Comparison of ENCODE assay signal across 8 mouse cellular contexts in the genomic region with DNA sequence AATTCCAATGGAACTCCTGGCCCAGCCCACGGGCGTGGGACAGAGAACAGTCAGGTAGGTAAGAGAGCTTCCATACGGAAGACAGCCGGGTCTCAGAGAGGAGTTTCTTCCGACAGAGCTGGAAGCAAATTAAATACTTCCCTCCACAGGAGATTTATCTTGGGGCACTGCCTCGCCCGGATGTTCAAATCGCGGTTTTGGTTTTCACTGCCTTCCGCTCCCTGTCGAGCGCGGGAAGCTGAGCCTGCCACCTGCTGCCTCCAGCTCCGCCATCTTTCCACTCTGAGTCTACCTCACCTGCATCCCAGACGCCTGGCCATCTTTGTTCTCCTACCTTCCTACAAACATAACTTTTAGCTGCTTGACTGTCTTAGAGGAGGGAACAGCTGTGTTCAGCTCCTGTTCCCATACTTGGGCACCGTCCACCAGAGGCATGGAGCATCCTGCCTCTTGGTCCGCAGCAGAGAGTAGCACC. TPM values are rescaled to one million over a fixed set of nuclear protein-coding genes. Genes with fewer than 3 reads are reported as not detected.
A peak's percentile ranks its signal among the peaks of the same experiment; 100 is the strongest.
DNase-seq lines count a peak whose midpoint lies in the region; ATAC-seq and TF ChIP-seq lines count a peak whose summit lies in the region.

No protein-coding gene starts in this region.

- peaks cover 26% of the 10 kb centered on the region for H3K4me1 ChIP-seq in forebrain, embryonic 12.5 days
- peaks cover 21% of the 10 kb centered on the region for H3K4me1 ChIP-seq in liver, embryonic 11.5 days (replicated peaks; ENCODE audit: control insufficient read depth, insufficient read depth, low read length)
- H3K4me1 ChIP-seq in midbrain, postnatal 0 days (ENCODE audit: insufficient read depth, low read length) = peaks cover 7% of the 10 kb centered on the region; the same call in 1 of the 2 replicates
- H3K4me1 ChIP-seq in stomach, embryonic 14.5 days (ENCODE audit: control insufficient read depth, insufficient read depth, low read length) = peaks cover 15% of the 10 kb centered on the region; the same call in 1 of the 2 replicates

- peak overlapping the region; percentile 97 for H3K9ac ChIP-seq in forebrain, embryonic 12.5 days
- H3K9ac ChIP-seq in liver, embryonic 11.5 days (ENCODE audit: low read depth, low read length) = peak overlapping the region; percentile 94
- H3K9ac ChIP-seq in midbrain, postnatal 0 days (replicated peaks; ENCODE audit: low read length, poor library complexity, severe bottlenecking) = peak overlapping the region; percentile 91
- H3K9ac ChIP-seq in stomach, embryonic 14.5 days (replicated peaks; ENCODE audit: low read depth, low read length) = peak overlapping the region; percentile 95; the same call in 1 of the 2 replicates

- intact Hi-C loops in heart, postnatal 25 days (cut with DNase I) = no loop called here

- H3K27me3 ChIP-seq in forebrain, embryonic 12.5 days = peaks cover 5% of the 10 kb centered on the region; the same call in 1 of the 2 replicates
- H3K27me3 ChIP-seq in liver, embryonic 11.5 days (replicated peaks; ENCODE audit: control insufficient read depth, insufficient read depth, low read length) = no peaks in the 10 kb centered on the region
- H3K27me3 ChIP-seq in midbrain, postnatal 0 days (ENCODE audit: insufficient read depth, low read length) = no peaks in the 10 kb centered on the region
- no peaks in the 10 kb centered on the region for H3K27me3 ChIP-seq in stomach, embryonic 14.5 days (ENCODE audit: control insufficient read depth, insufficient read depth, low read length)

- H3K36me3 ChIP-seq in forebrain, embryonic 12.5 days (replicated peaks) = peaks cover 12% of the 10 kb centered on the region
- peaks cover 8% of the 10 kb centered on the region; the same call in 1 of the 2 replicates for H3K36me3 ChIP-seq in liver, embryonic 11.5 days (ENCODE audit: control insufficient read depth, insufficient read depth, low read length)
- H3K36me3 ChIP-seq in midbrain, postnatal 0 days (ENCODE audit: insufficient read depth, low read length) = no peaks in the 10 kb centered on the region
- no peaks in the 10 kb centered on the region for H3K36me3 ChIP-seq in stomach, embryonic 14.5 days (ENCODE audit: control insufficient read depth, insufficient read depth, low read length)

- DNase-seq in heart, adult 11 months = peak; percentile 94
- no peak for DNase-seq in heart, postnatal 25 days (ENCODE audit: low spot score)
- peak; percentile 35 for DNase-seq in c-Kit-negative CD71-positive TER-119-positive erythroid progenitor cells, embryonic 14.5 days (ENCODE audit: low read depth, low spot score)
- peak; percentile 90 for DNase-seq in induced T-regulatory cell, adult 2 months (ENCODE audit: low read depth)
- peak; percentile 69 for DNase-seq in liver, embryonic 11.5 days (ENCODE audit: low spot score)
- DNase-seq in midbrain, postnatal 0 days (ENCODE audit: low spot score) = peak; percentile 50

- ATAC-seq in forebrain, embryonic 12.5 days (ENCODE audit: low FRiP score) = peak; percentile 28
- peak; percentile 28 for ATAC-seq in liver, embryonic 11.5 days (replicated peaks; ENCODE audit: low FRiP score)
- ATAC-seq in midbrain, postnatal 0 days (ENCODE audit: low FRiP score) = peak; percentile 39; the same call in 1 of the 2 replicates
- peak; percentile 3 for ATAC-seq in stomach, embryonic 14.5 days (ENCODE audit: insufficient number of reproducible peaks, insufficient read depth, low FRiP score, low read depth)

- H3K4me2 ChIP-seq in forebrain, embryonic 12.5 days = peak overlapping the region; percentile 94
- peak overlapping the region; percentile 90 for H3K4me2 ChIP-seq in liver, embryonic 11.5 days
- H3K4me2 ChIP-seq in midbrain, postnatal 0 days (ENCODE audit: low read depth, low read length, poor library complexity, severe bottlenecking) = peak overlapping the region; percentile 89
- H3K4me2 ChIP-seq in stomach, embryonic 14.5 days (replicated peaks; ENCODE audit: low read depth, low read length) = peak overlapping the region; percentile 92

- TF ChIP-seq CTCF in midbrain, postnatal 0 days (IDR thresholded peaks at IDR 0.05) = no peak

- H3K4me3 ChIP-seq in forebrain, embryonic 12.5 days (replicated peaks) = peak overlapping the region; percentile 99
- peak overlapping the region; percentile 100 for H3K4me3 ChIP-seq in liver, embryonic 11.5 days (ENCODE audit: low read depth, low read length)
- peak overlapping the region; percentile 94 for H3K4me3 ChIP-seq in midbrain, postnatal 0 days (ENCODE audit: low read depth, low read length)
- peak overlapping the region; percentile 81 for H3K4me3 ChIP-seq in stomach, embryonic 14.5 days (ENCODE audit: low read depth, low read length)

- no peaks in the 10 kb centered on the region for H3K9me3 ChIP-seq in forebrain, embryonic 12.5 days
- H3K9me3 ChIP-seq in liver, embryonic 11.5 days (ENCODE audit: control insufficient read depth, low read length) = no peaks in the 10 kb centered on the region
- H3K9me3 ChIP-seq in midbrain, postnatal 0 days (ENCODE audit: low read length) = 0 out of 2 replicates have a peak, but pooled peaks cover 4% of the 10 kb centered on the region
- 0 out of 2 replicates have a peak, but pooled peaks cover 6% of the 10 kb centered on the region for H3K9me3 ChIP-seq in stomach, embryonic 14.5 days (ENCODE audit: control insufficient read depth, low read depth, low read length)

- H3K27ac ChIP-seq in forebrain, embryonic 12.5 days = peak overlapping the region; percentile 63
- H3K27ac ChIP-seq in liver, embryonic 11.5 days (ENCODE audit: low read depth, low read length) = peak overlapping the region; percentile 81
- peak overlapping the region; percentile 73 for H3K27ac ChIP-seq in midbrain, postnatal 0 days (ENCODE audit: low read depth, low read length)
- peak overlapping the region; percentile 83 for H3K27ac ChIP-seq in stomach, embryonic 14.5 days (ENCODE audit: low read length)

- 6% methylated on average over 17 of the region's 17 CpGs for WGBS in forebrain, embryonic 12.5 days
- WGBS in liver, embryonic 11.5 days = 3% methylated on average over 17 of the region's 17 CpGs
- 5% methylated on average over 17 of the region's 17 CpGs for WGBS in midbrain, postnatal 0 days
- 5% methylated on average over 17 of the region's 17 CpGs for WGBS in stomach, embryonic 14.5 days

RNA-seq across cellular contexts. Expression of gene Atp13a3, which starts 16.5 kb away (rescaled TPM):
- total RNA-seq in heart, postnatal 25 days (2021) = 10 to 100 TPM; 52.4 to 61.6 TPM
- 12.9 and 15.8 TPM in 2 replicates for polyA plus RNA-seq in forebrain, embryonic 12.5 days (2016; fragmentation: Nextera tagmentation; extraction: Ambion mirVana)
- 22.6 and 23.0 TPM in 2 replicates for polyA plus RNA-seq in liver, embryonic 11.5 days (2014; fragmentation: Nextera tagmentation; extraction: Ambion mirVana)
- 34.1 and 40.4 TPM in 2 replicates for total RNA-seq in midbrain, postnatal 0 days (2014; rRNA removed)
- 4.9 and 7.2 TPM in 2 replicates for polyA plus RNA-seq in midbrain, postnatal 0 days (2015; fragmentation: Nextera tagmentation; extraction: Ambion mirVana)
- polyA plus RNA-seq in stomach, embryonic 14.5 days (2014; fragmentation: Nextera tagmentation; extraction: Ambion mirVana) = 14.5 and 18.0 TPM in 2 replicates
